Mouse (Mus musculus) C2C12 (cell line): Measurements from ENCODE around the gene Mcoln3.

Experiments
- CTCF ChIP-seq: IDR thresholded peaks from one replicate; pipeline ENCODE4 v1.5.1; 2011; ENCODE audit not compliant: control insufficient read depth, insufficient read depth, insufficient read length
- FOSL1 ChIP-seq: IDR thresholded peaks from one replicate; pipeline ENCODE4 v1.8.0; 2011; ENCODE audit warnings: mild to moderate bottlenecking, low read length; ENCODE audit not compliant: poor library complexity, insufficient read depth, severe bottlenecking
- MAX ChIP-seq: IDR thresholded peaks from one replicate; pipeline ENCODE4 v1.6.1; 2011; ENCODE audit warnings: mild to moderate bottlenecking, control low read depth
- USF1 ChIP-seq: IDR thresholded peaks from one replicate; pipeline ENCODE4 v1.6.1; 2011; ENCODE audit warnings: low read depth, mild to moderate bottlenecking, control low read depth, moderate library complexity

- no peak for TF ChIP-seq USF1
- TF ChIP-seq CTCF: no peak
- TF ChIP-seq FOSL1: no peak
- no peak for TF ChIP-seq MAX
These were observed 23.0 kb downstream of the Mcoln3 start for GRCm38 (mm10) chr3:146140276-146140675.
